Mouse (Mus musculus) cortical plate, adult 2 months (tissue): Measurements from ENCODE around the gene Ostn.

ENCODE experiments used
- CTCF ChIP-seq: fragments of 200-500 bp; IDR thresholded peaks from 2 replicates; pipeline ENCODE4 v1.5.1; 2011; ENCODE audit warnings: mild to moderate bottlenecking, control low read depth, low read length; ENCODE audit not compliant: insufficient read depth; ENCODE audit errors: extremely low read depth
- POLR2A ChIP-seq: fragments of 200-500 bp; IDR thresholded peaks from 2 replicates; pipeline ENCODE4 v1.6.1; 2011; ENCODE audit warnings: mild to moderate bottlenecking, low read length, control low read depth; ENCODE audit not compliant: insufficient read depth; ENCODE audit errors: extremely low read depth

GRCm38 (mm10) chr16:27385649-27386048 lies 78.4 kb downstream of the Ostn start:
- TF ChIP-seq CTCF = no peak
- no peak for TF ChIP-seq POLR2A
